Mouse (Mus musculus) forebrain, embryonic 11.5 days (tissue): ENCODE data around the gene Plcxd1. TPM values are rescaled to one million over a fixed set of nuclear protein-coding genes. Genes with fewer than 3 reads are reported as not detected.

Source experiments
- ATAC-seq: fragments of 200-750 bp; cut with Nextera tagmentation; replicated peaks from 2 replicates; pipeline ENCODE4 v1.8.0; 2017; ENCODE audit warnings: moderate TSS enrichment; ENCODE audit not compliant: low FRiP score
- DNase-seq: peaks from one replicate; pipeline ENCODE4 v3.0.0-alpha.2; 2017; ENCODE audit warnings: low spot score
- H3K27ac ChIP-seq: fragments of 300-500 bp; sonication (generic); 2 replicates; pipeline ENCODE4 v1.5.1; 2014; ENCODE audit warnings: low read depth, low read length
- H3K27me3 ChIP-seq: fragments of 300-500 bp; sonication (generic); 2 replicates; pipeline ENCODE4 v1.6.1; 2014; ENCODE audit warnings: mild to moderate bottlenecking, low read length, mixed read lengths; ENCODE audit not compliant: control insufficient read depth, insufficient read depth
- H3K36me3 ChIP-seq: fragments of 300-500 bp; sonication (generic); 2 replicates; pipeline ENCODE4 v1.6.1; 2014; ENCODE audit warnings: mild to moderate bottlenecking, low read length, moderate library complexity, mixed read lengths; ENCODE audit not compliant: control insufficient read depth, insufficient read depth
- H3K4me1 ChIP-seq: fragments of 300-500 bp; sonication (generic); replicated peaks from 2 replicates; pipeline ENCODE4 v1.6.1; 2014; ENCODE audit warnings: low read length, mixed read lengths; ENCODE audit not compliant: control insufficient read depth, insufficient read depth
- H3K4me2 ChIP-seq: fragments of 300-500 bp; sonication (generic); 2 replicates; pipeline ENCODE4 v1.6.1; 2014; ENCODE audit warnings: low read depth, mild to moderate bottlenecking, low read length, moderate library complexity, mixed read lengths; ENCODE audit not compliant: severe bottlenecking
- H3K4me3 ChIP-seq: fragments of 300-500 bp; sonication (generic); 2 replicates; pipeline ENCODE4 v1.5.1; 2014; ENCODE audit warnings: low read depth, low read length
- H3K9ac ChIP-seq: fragments of 300-500 bp; sonication (generic); 2 replicates; pipeline ENCODE4 v1.6.1; 2014; ENCODE audit warnings: low read length
- H3K9me3 ChIP-seq: fragments of 300-500 bp; sonication (generic); 2 replicates; pipeline ENCODE4 v1.6.1; 2016; ENCODE audit warnings: low read length, mixed read lengths; ENCODE audit not compliant: control insufficient read depth
- WGBS: fragments of 180-500 bp; shearing (Covaris S2); extraction: QIAGEN DNeasy Blood & Tissue Kit; methylation state at CpG from one replicate; pipeline ENCODE4 v1.1.7; 2014; 5-methylcytosine and 5-hydroxymethylcytosine counted together
- polyA plus RNA-seq: library from polyadenylated mRNA; unstranded; fragments of >200 nt; fragmentation: Nextera tagmentation; extraction: Ambion mirVana; gene quantifications from 2 replicates; pipeline ENCODE4 v1.2.1, GENCODE M21; 2014

The Plcxd1 gene
- polyA plus RNA-seq, 1 experiment from 2014 or later, result 0.43 TPM

GRCm38 (mm10) chr5:110135293-110136086, 35.7 kb downstream of the Plcxd1 start, which contains the start of gene Chfr:
TSS of gene Chfr (plus strand) at chr5:110135842.
- Histone ChIP-seq H3K27me3 (no peaks in the 10 kb centered on the region), H3K4me1 (no peaks in the 10 kb centered on the region), H3K36me3 (no peaks in the 10 kb centered on the region), H3K9ac (peak within 1 kb of the TSS; percentile 78), H3K4me2 (peak within 1 kb of the TSS; percentile 54), H3K9me3 (peaks cover 5% of the 10 kb centered on the region), H3K27ac (peak within 1 kb of the TSS; percentile 31; the same call in 1 of the 2 replicates), H3K4me3 (peak within 1 kb of the TSS; percentile 80)
- DNase-seq (peak; percentile 99), ATAC-seq (peak; percentile 100)
- 5% methylated on average over 46 of the region's 46 CpGs for WGBS

DNA sequence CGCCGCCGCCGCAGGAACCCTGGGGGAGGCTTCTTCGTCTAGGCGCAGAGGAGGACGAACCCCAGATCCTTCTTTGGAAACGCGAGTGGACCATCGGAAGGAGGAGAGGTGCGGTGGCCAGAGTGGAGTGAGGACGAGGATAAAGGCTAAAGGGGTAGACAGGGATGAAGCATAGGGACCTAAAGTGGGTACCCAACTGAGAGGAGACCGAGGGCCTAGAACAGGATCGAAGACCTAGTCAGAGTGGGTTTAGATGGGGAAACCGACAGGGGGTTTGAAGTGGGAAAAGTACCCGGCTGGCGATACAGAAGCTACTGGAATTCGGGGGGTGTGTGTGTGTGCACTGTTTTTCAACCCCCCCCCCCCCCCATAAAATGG, 36.3 kb downstream of the Plcxd1 start:
- Histone ChIP-seq H3K9ac (peak overlapping the region; percentile 78), H3K4me2 (peak overlapping the region; percentile 54), H3K4me1 (no peaks in the 10 kb centered on the region), H3K9me3 (peaks cover 5% of the 10 kb centered on the region), H3K36me3 (no peaks in the 10 kb centered on the region), H3K27me3 (no peaks in the 10 kb centered on the region), H3K4me3 (peak overlapping the region; percentile 80), H3K27ac (peak overlapping the region; percentile 31; the same call in 1 of the 2 replicates)
- peak; percentile 60 for ATAC-seq
- DNase-seq, result no peak
- 8% methylated on average over 18 of the region's 18 CpGs for WGBS

- no peak overlapping the region for H3K4me2 ChIP-seq
- 97% methylated on average over 3 of the region's 3 CpGs for WGBS
- H3K27me3 ChIP-seq, result no peaks in the 10 kb centered on the region
- H3K9me3 ChIP-seq, result peaks cover 5% of the 10 kb centered on the region
- ATAC-seq, result no peak
- no peak overlapping the region for H3K9ac ChIP-seq
- no peak overlapping the region for H3K4me3 ChIP-seq
- no peak overlapping the region for H3K27ac ChIP-seq
- no peaks in the 10 kb centered on the region for H3K4me1 ChIP-seq
- H3K36me3 ChIP-seq, result no peaks in the 10 kb centered on the region
- no peak for DNase-seq
Observed at GRCm38 (mm10) chr5:110137816-110138215, 38.0 kb downstream of the Plcxd1 start.

- 94% methylated on average over 3 of the region's 3 CpGs for WGBS
- H3K27me3 ChIP-seq, result no peaks in the 10 kb centered on the region
- H3K4me3 ChIP-seq, result no peak overlapping the region
- ATAC-seq, result no peak
- no peaks in the 10 kb centered on the region for H3K9me3 ChIP-seq
- H3K9ac ChIP-seq, result no peak overlapping the region
- no peak for DNase-seq
- no peak overlapping the region for H3K4me2 ChIP-seq
- no peaks in the 10 kb centered on the region for H3K36me3 ChIP-seq
- H3K27ac ChIP-seq, result no peak overlapping the region
- no peaks in the 10 kb centered on the region for H3K4me1 ChIP-seq
Observed at GRCm38 (mm10) chr5:110139325-110139724, 39.6 kb downstream of the Plcxd1 start.

DNA sequence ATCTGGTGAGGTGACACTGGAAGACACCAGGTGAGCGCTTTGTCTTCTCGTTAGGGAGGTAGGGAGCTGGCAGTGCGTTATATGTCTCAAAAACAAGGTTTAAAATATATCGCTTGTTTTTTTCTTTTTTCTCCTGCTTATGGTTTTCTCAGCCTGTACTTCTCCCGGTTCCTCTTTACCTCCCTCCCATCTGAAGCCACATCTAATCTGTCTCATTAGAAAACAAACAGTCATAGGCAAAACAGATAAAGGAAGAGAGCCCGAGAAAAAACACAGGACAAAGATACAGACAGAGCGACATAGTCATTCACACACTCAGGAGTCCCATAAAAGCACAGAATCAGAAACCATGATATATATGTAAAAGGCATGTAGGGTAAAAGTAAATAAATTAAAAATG, 40.7 kb downstream of the Plcxd1 start:
- Histone ChIP-seq H3K4me1 (no peaks in the 10 kb centered on the region), H3K9ac (no peak overlapping the region), H3K4me3 (no peak overlapping the region), H3K27ac (no peak overlapping the region), H3K9me3 (no peaks in the 10 kb centered on the region), H3K4me2 (no peak overlapping the region), H3K27me3 (no peaks in the 10 kb centered on the region), H3K36me3 (no peaks in the 10 kb centered on the region)
- ATAC-seq (no peak), DNase-seq (no peak)
- whole genome bisulfite sequencing, result 95% methylated on average over 7 of the region's 7 CpGs

- no peak for ATAC-seq
- 95% methylated on average over 2 of the region's 2 CpGs for WGBS
- Histone ChIP-seq H3K36me3 (peaks cover 3% of the 10 kb centered on the region; the same call in 1 of the 2 replicates), H3K4me2 (no peak overlapping the region), H3K9ac (no peak overlapping the region), H3K27me3 (no peaks in the 10 kb centered on the region), H3K9me3 (no peaks in the 10 kb centered on the region), H3K4me1 (no peaks in the 10 kb centered on the region), H3K27ac (no peak overlapping the region), H3K4me3 (no peak overlapping the region)
- DNase-seq, result no peak
Observed at GRCm38 (mm10) chr5:110142309-110142708, 42.5 kb downstream of the Plcxd1 start.

- DNase-seq (no peak), ATAC-seq (no peak)
- Histone ChIP-seq H3K27ac (no peak overlapping the region), H3K4me3 (no peak overlapping the region), H3K27me3 (no peaks in the 10 kb centered on the region), H3K9ac (no peak overlapping the region), H3K4me1 (no peaks in the 10 kb centered on the region), H3K9me3 (no peaks in the 10 kb centered on the region), H3K4me2 (no peak overlapping the region), H3K36me3 (peaks cover 7% of the 10 kb centered on the region; the same call in 1 of the 2 replicates)
- 90% methylated on average over 5 of the region's 5 CpGs for WGBS
Observed at GRCm38 (mm10) chr5:110143007-110143406, 43.2 kb downstream of the Plcxd1 start.
